Mouse (Mus musculus) heart, adult 2 months (tissue): ENCODE measurements around the gene Fah. TPM values are rescaled to one million over a fixed set of nuclear protein-coding genes. Genes with fewer than 3 reads are reported as not detected.

Source experiments
- DNase-seq, 2 experiments: peaks; one replicate each; pipeline ENCODE4 v3.0.0; 2021
- H3K27ac ChIP-seq: fragments of 200-600 bp; 2 replicates; pipeline ENCODE4 v1.8.1; 2022
- H3K27me3 ChIP-seq: fragments of 200-500 bp; 2 replicates; pipeline ENCODE4 v1.6.1; 2012; ENCODE audit warnings: mild to moderate bottlenecking, low read length, inconsistent platforms, mixed read lengths; ENCODE audit not compliant: control insufficient read depth, insufficient read depth
- H3K36me3 ChIP-seq: fragments of 200-500 bp; 2 replicates; pipeline ENCODE4 v1.6.1; 2012; ENCODE audit warnings: low read length, inconsistent platforms; ENCODE audit not compliant: control insufficient read depth, insufficient read depth
- H3K4me1 ChIP-seq: fragments of 200-500 bp; 2 replicates; pipeline ENCODE4 v1.6.1; 2011; ENCODE audit warnings: low read length; ENCODE audit not compliant: control insufficient read depth, insufficient read depth
- H3K4me3 ChIP-seq: fragments of 200-600 bp; 2 replicates; pipeline ENCODE4 v1.8.1; 2022
- H3K79me2 ChIP-seq: fragments of 200-500 bp; replicated peaks from 2 replicates; pipeline ENCODE4 v1.6.1; 2012; ENCODE audit warnings: mild to moderate bottlenecking, inconsistent platforms, low read length, moderate library complexity, mixed read lengths; ENCODE audit not compliant: control insufficient read depth, insufficient read depth
- H3K9ac ChIP-seq: fragments of 200-500 bp; 2 replicates; pipeline ENCODE4 v1.6.1; 2012; ENCODE audit warnings: low read depth, mild to moderate bottlenecking, control low read depth, inconsistent platforms, low read length, mixed read lengths
- CTCF ChIP-seq: fragments of 200-600 bp; IDR thresholded peaks from 2 replicates; pipeline ENCODE4 v1.8.1; 2022; ENCODE audit warnings: antibody characterized with exemption, mild to moderate bottlenecking, moderate library complexity
- EP300 ChIP-seq: fragments of 200-500 bp; IDR thresholded peaks from 2 replicates; pipeline ENCODE4 v1.6.1; 2011; ENCODE audit warnings: low read depth, low read length, control low read depth; ENCODE audit not compliant: insufficient read depth
- POLR2A ChIP-seq: fragments of 200-500 bp; IDR thresholded peaks from 2 replicates; pipeline ENCODE4 v1.6.1; 2011; ENCODE audit warnings: mild to moderate bottlenecking, low read depth, low read length, control low read depth; ENCODE audit not compliant: insufficient read depth
- WGBS: fragments of 180-500 bp; shearing (Covaris S2); methylation state at CpG from one replicate; pipeline ENCODE4 v1.1.7; 2018; 5-methylcytosine and 5-hydroxymethylcytosine counted together
- intact Hi-C: fragments of 180-260 bp; cut with DNase I; formaldehyde crosslinking; loops from one replicate; pipeline ENCODE4 v1.15.1; 2025
- polyA plus RNA-seq: library from polyadenylated mRNA; depleted of rRNA; stranded (reverse); fragments of >200 nt; gene quantifications from 2 replicates; pipeline ENCODE4 v1.2.3, GENCODE M21; 2012
- total RNA-seq, 2 experiments: library from RNA; stranded (reverse); gene quantifications; 2 replicates each; pipeline ENCODE4 v1.2.3; 2021

Fah gene
- total and polyA plus RNA-seq, 3 experiments, result 23.7 to 59.9 (median 33.9) TPM

DNA sequence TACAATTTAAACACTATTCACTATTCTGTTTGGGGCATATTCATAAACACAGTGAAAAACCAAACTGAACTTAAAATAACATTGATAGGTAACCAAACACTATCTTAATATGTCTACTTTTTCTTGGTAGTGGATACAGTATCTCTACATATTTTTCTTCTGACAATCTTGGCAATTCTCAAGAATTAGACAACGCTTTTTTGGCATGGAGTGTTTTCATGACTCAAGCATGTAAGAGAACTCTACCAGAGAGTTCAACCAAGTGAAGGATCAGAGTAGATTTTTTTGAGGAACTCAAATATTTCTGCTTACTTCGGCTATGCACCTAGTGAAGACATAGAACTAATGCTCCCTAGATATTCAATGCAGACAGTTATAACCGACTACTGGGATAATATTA, 14.4 kb upstream of the Fah start:
- no peak overlapping the region for H3K27ac ChIP-seq
- H3K27me3 ChIP-seq, result no peaks in the 10 kb centered on the region
- WGBS, result 84% methylated on average over 3 of the region's 3 CpGs
- no peak overlapping the region for H3K4me3 ChIP-seq
- no peak for DNase-seq
- no peak overlapping the region for H3K9ac ChIP-seq
- H3K36me3 ChIP-seq, result no peaks in the 10 kb centered on the region; the same call in 1 of the 2 replicates
- no peaks in the 10 kb centered on the region for H3K79me2 ChIP-seq
- H3K4me1 ChIP-seq, result no peaks in the 10 kb centered on the region
- intact Hi-C loops, result no loop called here
- no peak for TF ChIP-seq POLR2A
- no peak for TF ChIP-seq CTCF

GRCm38 (mm10) chr7:84618951-84619350, 12.4 kb upstream of the Fah start:
- WGBS, result 94% methylated on average over 2 of the region's 2 CpGs
- Histone ChIP-seq H3K36me3 (no peaks in the 10 kb centered on the region; the same call in none of the 2 replicates), H3K4me1 (no peaks in the 10 kb centered on the region), H3K79me2 (no peaks in the 10 kb centered on the region), H3K27me3 (no peaks in the 10 kb centered on the region), H3K27ac (no peak overlapping the region), H3K9ac (no peak overlapping the region), H3K4me3 (no peak overlapping the region)
- TF ChIP-seq POLR2A (no peak), CTCF (no peak), EP300 (no peak)
- no peak for DNase-seq
- intact Hi-C loops, result no loop called here

DNA sequence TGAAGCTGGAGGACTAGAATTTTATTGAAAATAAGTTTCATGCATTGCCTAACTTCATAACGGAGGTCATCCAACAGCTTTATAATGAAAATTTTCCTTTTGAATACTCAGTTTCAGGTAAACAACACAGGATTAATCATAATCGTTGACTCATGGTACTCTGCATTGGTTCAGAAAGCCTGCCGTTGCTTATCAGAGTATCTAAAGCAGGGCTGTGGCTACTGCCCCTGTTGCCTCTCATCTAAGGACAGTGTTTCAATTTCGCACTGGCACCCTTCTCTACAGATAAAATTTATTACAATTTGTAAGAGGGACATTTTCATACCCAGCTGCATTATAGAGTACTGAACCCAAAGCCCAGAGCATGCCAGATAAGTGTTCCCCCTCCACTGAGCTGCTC, 5.9 kb upstream of the Fah start:
- no peaks in the 10 kb centered on the region; the same call in none of the 2 replicates for H3K36me3 ChIP-seq
- no peak for DNase-seq
- no peak overlapping the region for H3K9ac ChIP-seq
- no peaks in the 10 kb centered on the region for H3K27me3 ChIP-seq
- intact Hi-C loops, result no loop called here
- H3K27ac ChIP-seq, result no peak overlapping the region
- no peaks in the 10 kb centered on the region for H3K79me2 ChIP-seq
- WGBS, result 62% methylated on average over 4 of the region's 4 CpGs
- H3K4me3 ChIP-seq, result no peak overlapping the region
- H3K4me1 ChIP-seq, result no peaks in the 10 kb centered on the region
- TF ChIP-seq POLR2A (no peak), EP300 (no peak), CTCF (no peak)

DNA sequence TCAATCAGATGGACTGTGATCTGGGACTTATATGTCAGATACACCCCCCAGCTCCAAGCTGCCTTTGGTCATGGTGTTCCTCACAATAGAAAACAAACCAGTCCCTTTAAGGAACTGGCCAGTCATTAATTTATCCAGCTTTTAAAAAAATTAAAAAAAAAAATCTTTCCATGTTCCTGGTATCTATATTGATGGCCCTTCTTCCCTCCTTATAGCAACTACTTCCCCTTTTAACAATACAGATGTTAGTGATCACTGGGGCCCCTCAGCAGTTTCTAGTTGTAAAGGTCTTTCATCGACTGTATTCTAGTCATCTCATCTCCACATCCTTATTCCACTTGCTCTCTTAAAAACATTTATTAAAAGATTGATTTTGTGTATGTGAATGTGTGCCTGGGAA, 5.1 kb upstream of the Fah start:
- Histone ChIP-seq H3K9ac (no peak overlapping the region), H3K27ac (no peak overlapping the region), H3K79me2 (no peaks in the 10 kb centered on the region), H3K36me3 (no peaks in the 10 kb centered on the region; the same call in none of the 2 replicates), H3K4me3 (no peak overlapping the region), H3K27me3 (no peaks in the 10 kb centered on the region), H3K4me1 (no peaks in the 10 kb centered on the region)
- TF ChIP-seq POLR2A (no peak), CTCF (no peak), EP300 (no peak)
- WGBS, result 70% methylated on average over 1 of the region's 1 CpGs
- no peak for DNase-seq
- intact Hi-C loops, result no loop called here

GRCm38 (mm10) chr7:84605704-84606292, 724 bp downstream of the Fah start:
- DNase-seq, result peak; percentile 85 to 88
- Histone ChIP-seq H3K4me1 (peaks cover 5% of the 10 kb centered on the region), H3K27me3 (no peaks in the 10 kb centered on the region), H3K79me2 (no peaks in the 10 kb centered on the region), H3K36me3 (no peaks in the 10 kb centered on the region), H3K27ac (peak overlapping the region; percentile 76), H3K9ac (peak overlapping the region; percentile 7), H3K4me3 (peak overlapping the region; percentile 67)
- intact Hi-C loops, result loop anchor here (5.0 kb wide), 1 partner anchor 72 kb away; no protein-coding TSS in a partner anchor
- WGBS, result 1% methylated on average over 35 of the region's 36 CpGs
- TF ChIP-seq EP300 (no peak), CTCF (no peak), POLR2A (no peak)

GRCm38 (mm10) chr7:84605033-84605687, 1.4 kb downstream of the Fah start:
- peak overlapping the region; percentile 67 for H3K4me3 ChIP-seq
- no peaks in the 10 kb centered on the region for H3K79me2 ChIP-seq
- no peaks in the 10 kb centered on the region for H3K27me3 ChIP-seq
- no peaks in the 10 kb centered on the region for H3K36me3 ChIP-seq
- TF ChIP-seq CTCF, result no peak
- TF ChIP-seq EP300, result no peak
- TF ChIP-seq POLR2A, result no peak
- 14% methylated on average over 19 of the region's 19 CpGs for WGBS
- H3K9ac ChIP-seq, result peak overlapping the region; percentile 7
- peak overlapping the region; percentile 76 for H3K27ac ChIP-seq
- no peak for DNase-seq
- peaks cover 5% of the 10 kb centered on the region for H3K4me1 ChIP-seq
- intact Hi-C loops, result loop anchor here (5.0 kb wide), 1 partner anchor 72 kb away; no protein-coding TSS in a partner anchor
